ENCODE assay signal across 22 mouse cellular contexts in the genomic region with DNA sequence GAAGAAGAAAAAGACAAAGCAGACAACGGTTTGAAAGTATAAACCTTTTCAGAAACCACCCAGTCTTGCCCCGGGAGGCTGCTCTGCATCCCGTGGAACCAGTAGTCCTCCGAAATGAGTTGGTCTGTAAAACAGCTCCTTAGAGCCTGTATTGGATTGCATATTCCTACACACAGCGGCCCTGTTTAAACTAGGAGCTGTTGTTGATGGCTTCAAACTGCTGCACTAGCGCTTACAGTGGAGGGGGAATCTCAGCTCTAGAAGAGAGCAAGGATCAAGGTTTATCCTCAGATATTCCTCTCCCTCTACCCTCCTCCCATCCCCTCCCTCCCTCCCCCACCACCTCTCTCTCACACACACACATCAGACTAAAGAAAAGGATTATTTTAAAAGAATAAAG. TPM values are rescaled to one million over a fixed set of nuclear protein-coding genes. Genes with fewer than 3 reads are reported as not detected.
"Had no signal": no experiment of that assay in that cellular context is flagged by ENCODE, and none has a peak within 500 bp of the region (broad histone marks: within the 10 kb centered on the region; RNA-seq: fewer than 3 reads in every experiment).

No protein-coding gene starts in this region.

- H3K4me1 ChIP-seq: neural tube, embryonic 15.5 days; stomach, embryonic 15.5 days had no signal

- H3K27ac ChIP-seq: neural tube, embryonic 13.5 days; neural tube, embryonic 15.5 days; stomach, embryonic 15.5 days; stomach, postnatal 0 days had no signal

- H3K4me2 ChIP-seq: neural tube, embryonic 13.5 days; neural tube, embryonic 15.5 days; stomach, embryonic 15.5 days had no signal

- DNase-seq: retina, postnatal 1 day; right cerebral cortex, adult 18-20 months; right cerebral cortex, postnatal 14 days; right cerebral cortex, postnatal 25 days; right cerebral cortex, postnatal 4 days; spleen, adult 18-20 months; thymus, adult 18-20 months; thymus, adult 2 months; thymus, postnatal 14 days; thymus, postnatal 25 days; thymus, postnatal 36 days; thymus, postnatal 4 days had no signal

- H3K9me3 ChIP-seq: neural tube, embryonic 13.5 days; neural tube, embryonic 15.5 days; stomach, embryonic 15.5 days had no signal

- H3K27me3 ChIP-seq: neural tube, embryonic 13.5 days; neural tube, embryonic 15.5 days; stomach, embryonic 15.5 days had no signal

- H3K36me3 ChIP-seq: stomach, embryonic 15.5 days had no signal

- H3K9ac ChIP-seq: neural tube, embryonic 13.5 days; neural tube, embryonic 15.5 days; stomach, embryonic 15.5 days had no signal

- H3K4me3 ChIP-seq: neural tube, embryonic 13.5 days; neural tube, embryonic 15.5 days; stomach, embryonic 15.5 days had no signal

RNA-seq across cellular contexts. Expression of a gene that starts 18.4 kb away (rescaled TPM):
- polyA plus RNA-seq: neural tube, embryonic 13.5 days; neural tube, embryonic 14.5 days; neural tube, embryonic 15.5 days; small intestine, adult 2 months; stomach, embryonic 14.5 days; stomach, embryonic 15.5 days; stomach, embryonic 16.5 days; stomach, postnatal 0 days; thymus, postnatal 0 days; urinary bladder, adult 2 months had no signal
